Mouse (Mus musculus) spleen, adult 12 weeks (tissue): ENCODE measurements around the gene Pola2.

ENCODE experiments used
- DNase-seq: peaks from one replicate; pipeline ENCODE4 v3.0.0; 2022; ENCODE audit warnings: low spot score

The Pola2 gene

DNA sequence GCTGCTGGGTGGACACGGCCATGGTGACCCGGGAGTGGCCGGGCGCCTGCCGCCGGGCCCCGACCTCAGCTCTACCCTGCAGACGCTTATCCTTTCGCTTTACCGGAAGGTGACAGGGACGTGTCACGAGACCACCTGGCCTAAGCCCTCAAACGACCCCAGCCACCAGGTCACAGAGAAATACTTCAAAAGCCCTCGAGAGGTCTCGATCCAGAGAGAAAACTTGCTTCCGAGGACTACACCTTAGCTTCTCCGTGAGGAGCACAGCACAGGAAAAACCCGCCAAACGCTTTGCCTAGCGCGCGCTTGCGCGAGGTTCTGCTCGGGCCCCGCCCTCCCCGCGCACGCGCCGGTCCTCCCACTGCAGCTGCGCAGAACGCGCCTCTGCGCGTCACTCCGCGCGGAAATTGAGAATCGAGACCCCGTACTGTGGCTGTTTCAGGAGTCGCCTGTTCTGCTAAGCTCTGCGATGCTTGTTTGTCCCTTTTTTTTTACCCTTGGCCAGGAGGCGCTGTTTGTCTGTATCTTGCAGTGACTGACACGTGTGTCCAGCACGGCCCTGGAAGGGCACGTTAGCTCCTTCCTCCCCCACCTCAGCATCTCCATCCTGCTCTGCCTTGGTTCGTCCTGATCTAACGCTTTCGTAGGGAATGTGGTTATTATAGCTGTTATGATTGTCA is at the start of gene Pola2:
Pola2 (minus strand) TSS at position 320 of the 680 bp plus-strand sequence.
- peak; percentile 83 for DNase-seq

GRCm38 (mm10) chr19:6013691-6014090 is 49.7 kb upstream of the Pola2 start:
- no peak for DNase-seq

- no peak for DNase-seq
Measured at GRCm38 (mm10) chr19:6009137-6009536, 45.1 kb upstream of the Pola2 start.

- DNase-seq: no peak
Measured at GRCm38 (mm10) chr19:6007013-6007412, 43.0 kb upstream of the Pola2 start.

DNA sequence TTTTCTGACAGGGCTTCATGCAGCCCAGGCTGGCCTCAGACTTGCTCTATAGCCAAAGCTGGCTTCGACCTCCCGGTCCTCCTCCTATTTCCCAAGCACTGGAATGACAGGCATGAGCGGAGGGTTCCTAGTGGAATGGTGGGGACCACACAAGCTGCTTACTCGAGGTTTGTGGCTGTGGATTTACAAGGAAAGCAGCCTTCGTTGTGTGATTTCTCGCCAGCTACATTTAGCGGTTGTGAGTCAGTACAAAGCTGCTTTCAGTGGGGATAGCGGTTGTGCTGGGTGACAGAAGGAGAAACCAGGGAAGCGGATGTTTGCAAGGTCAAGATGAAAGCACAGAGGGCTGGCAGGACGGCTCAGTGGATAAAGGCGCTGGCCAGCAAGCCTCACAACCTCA is 41.5 kb upstream of the Pola2 start:
- DNase-seq: no peak

GRCm38 (mm10) chr19:5999969-6000368 is 36.0 kb upstream of the Pola2 start:
- DNase-seq: no peak

DNA sequence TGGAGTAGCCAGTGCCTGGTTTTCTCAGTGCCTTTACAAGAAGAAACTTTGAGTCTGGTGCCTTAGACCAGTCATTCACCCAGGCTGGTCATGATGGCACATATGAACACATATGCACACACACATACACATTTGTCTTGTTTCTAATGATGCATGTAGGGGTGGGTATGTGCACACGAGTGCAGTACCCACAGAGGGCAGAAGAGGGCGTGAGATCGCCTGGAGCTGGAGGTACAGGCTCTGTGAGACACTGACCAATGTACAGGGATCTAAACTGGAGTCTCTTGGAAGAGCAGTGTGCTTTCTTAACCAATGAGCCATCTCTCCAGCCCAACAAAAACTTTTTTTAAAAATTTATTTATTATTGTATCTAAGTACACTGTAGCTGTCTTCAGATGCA is 34.2 kb upstream of the Pola2 start:
- DNase-seq: no peak

DNA sequence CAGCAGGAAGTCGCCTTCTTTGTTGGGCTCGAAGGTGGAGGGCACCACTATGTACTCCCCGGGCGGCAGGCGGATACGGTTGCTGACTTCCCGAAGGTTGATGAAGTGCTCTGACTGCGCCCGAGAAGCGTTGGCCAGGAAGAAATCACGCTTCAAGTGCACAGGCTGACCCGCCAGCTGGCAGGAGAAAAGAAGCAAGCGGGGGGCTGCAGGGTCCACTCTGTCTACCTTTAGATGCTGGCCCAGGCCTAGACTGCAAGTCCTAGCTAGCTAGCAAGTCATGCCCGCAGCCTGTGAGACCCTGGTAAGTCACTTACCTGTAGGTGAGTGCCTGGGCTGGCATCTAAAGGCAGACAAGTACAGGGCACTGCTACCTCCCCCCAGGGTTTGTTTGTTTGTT is 30.7 kb upstream of the Pola2 start:
- no peak for DNase-seq

- no peak for DNase-seq
Measured at GRCm38 (mm10) chr19:5992012-5992411, 28.0 kb upstream of the Pola2 start.

GRCm38 (mm10) chr19:5991467-5991866 is 27.5 kb upstream of the Pola2 start:
- DNase-seq: no peak

- DNase-seq: no peak
Measured at GRCm38 (mm10) chr19:5990921-5991320, 26.9 kb upstream of the Pola2 start.

DNA sequence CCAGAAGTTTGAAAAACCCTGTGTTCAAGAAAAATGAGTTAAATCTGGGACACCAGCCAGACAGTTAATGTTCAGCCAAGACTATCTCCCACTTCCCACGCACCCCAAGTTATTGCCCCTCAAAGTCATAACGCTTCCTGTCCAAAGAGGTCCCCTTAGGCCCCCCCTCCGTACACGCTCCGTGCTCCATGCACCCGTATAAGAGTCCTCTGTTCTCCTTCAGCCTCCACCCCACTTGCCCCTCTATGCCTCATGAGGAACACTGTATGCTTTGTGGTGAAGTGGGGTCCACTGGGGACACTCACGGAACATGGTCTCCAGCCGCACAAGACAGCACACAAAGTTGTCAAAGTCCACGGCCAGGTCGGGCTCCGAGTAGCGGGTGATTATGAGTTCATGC is 26.0 kb upstream of the Pola2 start:
- no peak for DNase-seq

DNA sequence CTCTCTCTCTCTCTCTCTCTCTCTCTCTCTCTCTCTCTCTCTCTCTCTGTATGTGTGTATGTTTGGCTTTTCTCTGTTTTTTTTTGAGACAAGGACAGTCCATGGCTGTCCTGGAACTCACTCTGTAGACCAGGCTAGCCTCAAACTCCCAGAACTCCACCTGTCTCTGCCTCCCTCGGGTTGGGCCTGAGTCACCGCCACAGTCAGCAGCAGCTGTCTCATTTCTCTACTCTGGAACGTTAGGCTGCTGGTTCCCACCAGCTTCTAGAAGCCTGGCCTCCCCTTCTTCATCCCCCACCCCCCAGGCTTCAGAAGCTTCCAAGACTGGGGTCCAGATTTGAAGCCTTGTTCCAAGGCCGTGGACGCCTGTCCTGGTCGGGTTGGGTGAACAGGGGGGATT is 25.6 kb upstream of the Pola2 start:
- no peak for DNase-seq

DNA sequence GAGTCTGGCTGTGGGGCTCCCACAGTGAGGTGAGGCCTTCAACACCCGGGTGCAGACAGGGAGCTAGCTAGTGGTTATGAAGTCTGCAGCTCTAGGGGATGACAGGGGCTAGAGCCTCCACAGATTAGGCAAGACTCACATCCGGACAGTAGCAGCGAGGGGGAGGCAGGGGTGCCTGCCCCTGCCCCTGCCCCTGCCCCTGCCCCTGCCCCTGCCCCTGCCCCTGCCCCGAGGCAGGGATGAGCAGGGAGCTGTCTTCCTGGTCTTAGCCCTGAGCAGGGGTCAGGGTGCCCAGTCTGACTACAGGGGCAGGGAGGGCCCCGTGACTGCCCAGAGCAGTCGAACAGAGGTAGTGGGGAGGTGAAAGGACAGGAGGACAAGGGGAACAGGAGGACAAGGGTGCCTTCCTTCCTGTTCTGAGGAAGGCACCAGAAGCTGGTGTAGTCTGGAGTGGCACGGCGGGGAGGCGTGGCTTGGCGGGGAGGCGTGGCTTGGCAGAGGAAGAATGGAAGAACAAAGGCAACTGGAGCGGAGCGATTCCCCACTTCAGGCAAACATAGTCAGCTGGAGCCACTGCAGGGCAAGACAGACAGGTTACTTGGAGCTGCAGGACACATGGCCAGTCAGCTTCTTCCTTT is 24.9 kb upstream of the Pola2 start:
- DNase-seq: peak; percentile 23

DNA sequence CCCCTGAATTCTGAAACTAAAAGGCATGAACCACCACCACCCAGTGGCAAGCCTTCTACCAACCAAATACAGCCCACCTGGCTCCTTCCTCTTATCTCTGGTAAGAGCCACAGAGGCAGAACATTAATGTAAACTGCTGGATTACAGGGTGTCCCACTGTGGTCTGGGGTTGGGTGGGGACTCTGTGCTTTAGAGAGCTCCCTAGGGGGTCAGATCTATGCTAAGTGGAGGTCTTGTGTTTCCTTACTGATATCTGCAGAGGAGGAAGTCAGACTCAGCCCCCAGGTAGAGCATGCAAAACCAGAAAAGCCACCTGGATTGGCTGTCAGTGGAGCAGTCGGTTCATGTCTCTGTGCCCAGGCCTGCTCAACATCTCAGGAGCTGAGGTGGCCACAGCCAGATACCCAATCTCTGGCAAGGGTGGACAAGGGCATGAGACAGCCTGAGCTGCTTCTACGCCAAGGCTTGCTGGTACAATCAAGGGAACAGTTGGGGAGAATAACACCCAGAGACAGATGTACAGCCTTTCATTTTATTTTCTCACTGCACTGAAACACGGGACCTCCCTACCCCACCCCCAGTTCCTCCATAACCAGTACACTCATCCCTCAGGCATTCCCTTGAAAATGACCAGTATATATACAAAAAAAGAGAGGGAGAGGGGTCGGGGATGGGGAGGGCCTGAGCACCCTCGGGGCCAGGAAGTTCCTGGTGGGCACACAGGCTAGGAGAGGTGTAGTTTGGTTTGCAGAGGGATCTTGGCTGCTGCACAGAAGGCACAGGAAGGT is 24.2 kb upstream of the Pola2 start:
- no peak for DNase-seq

DNA sequence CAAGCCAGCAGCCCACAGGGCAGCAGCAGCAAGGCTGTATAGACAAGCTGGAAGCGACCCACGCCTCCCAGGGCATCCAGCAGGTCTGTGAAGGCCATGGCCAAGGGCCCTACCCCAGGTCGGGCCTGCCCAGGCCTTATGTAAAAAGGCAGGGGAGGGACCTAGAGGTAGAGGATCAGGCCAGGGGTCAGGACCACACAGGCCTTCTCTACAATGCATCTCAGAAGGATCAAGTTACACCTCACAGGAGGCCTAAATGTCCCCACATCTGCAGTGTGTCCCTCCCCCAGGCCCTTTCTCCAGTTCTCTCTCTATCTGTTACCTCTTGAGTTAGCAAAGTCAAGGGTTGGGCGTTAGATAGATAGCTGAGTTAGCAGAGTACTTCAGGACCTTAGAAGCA is 22.0 kb upstream of the Pola2 start, which contains the start of gene Slc22a20:
Slc22a20 (minus strand) TSS at position 101 of the 400 bp plus-strand sequence.
- no peak for DNase-seq

DNA sequence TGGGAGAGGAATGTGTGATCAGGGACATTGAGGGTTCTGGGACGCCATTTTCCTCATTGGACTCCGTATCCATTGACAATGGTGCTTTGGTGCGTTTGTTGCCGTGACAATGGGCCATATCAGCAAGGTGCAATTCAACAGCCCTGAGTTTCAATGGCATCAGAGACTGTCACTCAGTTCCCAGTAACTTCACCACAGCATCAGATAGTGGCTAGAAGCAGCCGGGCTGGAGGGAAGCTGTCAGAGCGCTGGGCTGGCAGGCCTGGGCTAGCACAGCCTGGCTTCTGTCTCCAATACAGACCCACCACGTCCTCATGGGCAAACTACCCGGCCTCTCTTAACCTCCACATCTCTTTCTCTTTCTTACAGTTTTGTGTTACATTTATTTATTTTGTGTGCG is 16.5 kb upstream of the Pola2 start:
- no peak for DNase-seq

DNA sequence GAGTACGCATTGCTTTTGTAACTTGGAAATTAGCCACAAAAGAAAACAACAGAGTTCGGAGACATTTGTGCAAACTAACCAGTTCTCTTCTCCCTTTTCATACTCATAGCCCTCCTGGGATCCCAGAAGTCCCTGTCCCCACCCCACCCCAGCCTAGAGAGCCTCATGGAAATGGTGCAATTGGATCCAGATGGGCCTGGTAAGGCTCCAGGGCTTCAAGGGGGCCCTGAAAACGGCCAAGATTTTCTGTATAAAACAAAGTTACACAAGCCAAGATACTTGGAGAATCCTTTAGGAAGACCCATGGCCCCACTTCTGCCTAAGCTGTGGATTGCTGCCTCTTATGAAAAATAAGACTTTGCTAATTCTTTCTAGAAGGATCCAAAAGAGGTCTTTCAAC is 13.7 kb upstream of the Pola2 start:
- no peak for DNase-seq

GRCm38 (mm10) chr19:5975676-5976075 is 11.7 kb upstream of the Pola2 start:
- no peak for DNase-seq

- no peak for DNase-seq
Measured at GRCm38 (mm10) chr19:5975112-5975511, 11.1 kb upstream of the Pola2 start.

- DNase-seq: peak; percentile 17
Measured at GRCm38 (mm10) chr19:5967664-5968063, 3.7 kb upstream of the Pola2 start.

DNA sequence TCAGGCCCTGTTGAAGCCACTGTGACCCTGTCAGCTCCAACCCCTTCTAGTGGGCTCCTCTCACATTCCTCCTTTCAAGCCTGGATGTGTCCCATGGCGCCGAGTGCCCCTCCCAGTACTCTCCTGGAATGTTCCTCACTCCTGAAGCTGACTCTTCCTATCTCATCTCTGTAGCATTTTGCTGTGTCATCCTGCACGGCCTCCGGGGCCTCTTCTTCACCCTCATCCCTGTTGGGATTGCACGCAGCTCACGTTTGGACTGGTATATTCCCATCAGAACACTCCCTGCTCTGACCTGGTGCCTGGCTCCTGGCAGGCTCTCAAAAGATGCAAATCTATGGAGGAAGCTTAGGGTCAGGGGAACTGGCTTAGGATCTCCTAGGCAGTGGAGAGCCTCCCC is 2.8 kb upstream of the Pola2 start:
- peak; percentile 52 for DNase-seq

- no peak for DNase-seq
Measured at GRCm38 (mm10) chr19:5965910-5966309, 1.9 kb upstream of the Pola2 start.
